ENCODE assay signal across 18 mouse cellular contexts in genomic region chr12:81046926-81047325, GRCm38 (mm10). TPM values are rescaled to one million over a fixed set of nuclear protein-coding genes. Genes with fewer than 3 reads are reported as not detected.
A peak's percentile ranks its signal among the peaks of the same experiment; 100 is the strongest.
DNase-seq lines count a peak whose midpoint lies in the region; ATAC-seq and TF ChIP-seq lines count a peak whose summit lies in the region.
"Had no signal": no experiment of that assay in that cellular context is flagged by ENCODE, and none has a peak within 500 bp of the region (broad histone marks: within the 10 kb centered on the region; RNA-seq: fewer than 3 reads in every experiment).

No protein-coding gene starts in this region.

- H3K27me3 ChIP-seq in midbrain, postnatal 0 days (ENCODE audit: insufficient read depth, low read length) = no peaks in the 10 kb centered on the region
- no peaks in the 10 kb centered on the region for H3K27me3 ChIP-seq in midbrain, embryonic 16.5 days (ENCODE audit: control insufficient read depth, insufficient read depth, low read depth, low read length)
- H3K27me3 ChIP-seq in kidney, embryonic 15.5 days = no peaks in the 10 kb centered on the region; the same call in 1 of the 2 replicates
- H3K27me3 ChIP-seq: forebrain, embryonic 12.5 days; heart, embryonic 12.5 days; neural tube, embryonic 15.5 days had no signal

- H3K4me2 ChIP-seq in midbrain, postnatal 0 days (ENCODE audit: low read depth, low read length, poor library complexity, severe bottlenecking) = no peak overlapping the region
- H3K4me2 ChIP-seq in midbrain, embryonic 16.5 days (ENCODE audit: low read length) = no peak overlapping the region
- H3K4me2 ChIP-seq in kidney, embryonic 15.5 days = no peak overlapping the region
- H3K4me2 ChIP-seq: forebrain, embryonic 12.5 days; heart, embryonic 12.5 days; liver, embryonic 11.5 days; lung, embryonic 14.5 days; midbrain, embryonic 11.5 days; neural tube, embryonic 15.5 days had no signal

- H3K9me3 ChIP-seq in midbrain, postnatal 0 days (ENCODE audit: low read length) = no peaks in the 10 kb centered on the region
- no peaks in the 10 kb centered on the region for H3K9me3 ChIP-seq in midbrain, embryonic 16.5 days (replicated peaks; ENCODE audit: control insufficient read depth, low read length, poor library complexity, severe bottlenecking)
- H3K9me3 ChIP-seq in kidney, embryonic 15.5 days (replicated peaks) = no peaks in the 10 kb centered on the region
- H3K9me3 ChIP-seq: forebrain, embryonic 12.5 days; heart, embryonic 12.5 days; limb, embryonic 10.5 days; neural tube, embryonic 15.5 days had no signal

- H3K9ac ChIP-seq in midbrain, postnatal 0 days (replicated peaks; ENCODE audit: low read length, poor library complexity, severe bottlenecking) = no peak overlapping the region
- no peak overlapping the region for H3K9ac ChIP-seq in midbrain, embryonic 16.5 days (ENCODE audit: low read depth, low read length)
- no peak overlapping the region for H3K9ac ChIP-seq in kidney, embryonic 15.5 days
- H3K9ac ChIP-seq: forebrain, embryonic 12.5 days; heart, embryonic 12.5 days; lung, embryonic 14.5 days; neural tube, embryonic 15.5 days had no signal

- ATAC-seq in midbrain, postnatal 0 days (ENCODE audit: low FRiP score) = no peak
- ATAC-seq in midbrain, embryonic 16.5 days = no peak
- no peak for ATAC-seq in kidney, embryonic 15.5 days (replicated peaks; ENCODE audit: low FRiP score)

- H3K4me3 ChIP-seq in midbrain, postnatal 0 days (ENCODE audit: low read depth, low read length) = no peak overlapping the region
- H3K4me3 ChIP-seq in midbrain, embryonic 16.5 days (ENCODE audit: low read depth, low read length) = no peak overlapping the region
- no peak overlapping the region for H3K4me3 ChIP-seq in kidney, embryonic 15.5 days (replicated peaks)
- H3K4me3 ChIP-seq: forebrain, embryonic 12.5 days; heart, embryonic 12.5 days; limb, embryonic 10.5 days; neural tube, embryonic 15.5 days had no signal

- no peak overlapping the region for H3K27ac ChIP-seq in midbrain, postnatal 0 days (ENCODE audit: low read depth, low read length)
- no peak overlapping the region for H3K27ac ChIP-seq in midbrain, embryonic 16.5 days (ENCODE audit: low read length)
- H3K27ac ChIP-seq in kidney, embryonic 15.5 days = no peak overlapping the region
- H3K27ac ChIP-seq: forebrain, embryonic 12.5 days; limb, embryonic 10.5 days; neural tube, embryonic 15.5 days had no signal

- 75% methylated on average over 5 of the region's 5 CpGs for WGBS in midbrain, postnatal 0 days
- 78% methylated on average over 5 of the region's 5 CpGs for WGBS in midbrain, embryonic 16.5 days
- WGBS in kidney, embryonic 15.5 days = 88% methylated on average over 5 of the region's 5 CpGs

- no peaks in the 10 kb centered on the region for H3K36me3 ChIP-seq in midbrain, postnatal 0 days (ENCODE audit: insufficient read depth, low read length)
- no peaks in the 10 kb centered on the region for H3K36me3 ChIP-seq in midbrain, embryonic 16.5 days (ENCODE audit: control insufficient read depth, insufficient read depth, low read length)
- no peaks in the 10 kb centered on the region for H3K36me3 ChIP-seq in kidney, embryonic 15.5 days
- H3K36me3 ChIP-seq: forebrain, embryonic 12.5 days; heart, embryonic 12.5 days; neural tube, embryonic 15.5 days had no signal

- no peaks in the 10 kb centered on the region for H3K4me1 ChIP-seq in midbrain, postnatal 0 days (ENCODE audit: insufficient read depth, low read length)
- H3K4me1 ChIP-seq in midbrain, embryonic 16.5 days (ENCODE audit: control insufficient read depth, insufficient read depth, low read length) = no peaks in the 10 kb centered on the region; the same call in 1 of the 2 replicates
- H3K4me1 ChIP-seq in kidney, embryonic 15.5 days = no peaks in the 10 kb centered on the region
- H3K4me1 ChIP-seq: heart, embryonic 12.5 days had no signal

- TF ChIP-seq CTCF in midbrain, postnatal 0 days (IDR thresholded peaks at IDR 0.05) = no peak

- DNase-seq in cerebellum, adult 11-12 months = peak; percentile 63
- no peak for DNase-seq in cerebellum, postnatal 4 days (ENCODE audit: low spot score in 2 of 2)
- peak; percentile 27 for DNase-seq in midbrain, postnatal 0 days (ENCODE audit: low spot score)
- DNase-seq in cerebellum, postnatal 10 days = peak; percentile 36 to 60
- no peak for DNase-seq in retina, embryonic 14.5 days (ENCODE audit: low spot score)
- DNase-seq: heart, postnatal 4 days; kidney, adult 2 months; kidney, postnatal 25 days; lung, embryonic 14.5 days; lung, postnatal 4 days had no signal

RNA-seq across cellular contexts. Expression of gene Smoc1, which starts 20.3 kb away (rescaled TPM):
- total RNA-seq in midbrain, postnatal 0 days (2014; rRNA removed) = 28.7 and 32.0 TPM in 2 replicates
- polyA plus RNA-seq in midbrain, postnatal 0 days (2015; fragmentation: Nextera tagmentation; extraction: Ambion mirVana) = 24.5 and 26.6 TPM in 2 replicates
- 21.6 and 29.0 TPM in 2 replicates for polyA plus RNA-seq in midbrain, embryonic 16.5 days (2015; fragmentation: Nextera tagmentation; extraction: Ambion mirVana)
- 1.7 and 2.3 TPM in 2 replicates for polyA plus RNA-seq in kidney, embryonic 15.5 days (2015; fragmentation: Nextera tagmentation; extraction: Ambion mirVana)

Comparison
In these comparisons a context has a peak if more than half of its experiments do, and no peak if none do; other contexts are left out.
1. DNase-seq: peak in cerebellum, adult 11-12 months (single experiment), midbrain, postnatal 0 days (single experiment) and cerebellum, postnatal 10 days (2 of 2); none in cerebellum, postnatal 4 days (0 of 2) and retina, embryonic 14.5 days (single experiment).